Mouse (Mus musculus): Measurements from ENCODE around the gene Runx2.

The Runx2 gene

DNA sequence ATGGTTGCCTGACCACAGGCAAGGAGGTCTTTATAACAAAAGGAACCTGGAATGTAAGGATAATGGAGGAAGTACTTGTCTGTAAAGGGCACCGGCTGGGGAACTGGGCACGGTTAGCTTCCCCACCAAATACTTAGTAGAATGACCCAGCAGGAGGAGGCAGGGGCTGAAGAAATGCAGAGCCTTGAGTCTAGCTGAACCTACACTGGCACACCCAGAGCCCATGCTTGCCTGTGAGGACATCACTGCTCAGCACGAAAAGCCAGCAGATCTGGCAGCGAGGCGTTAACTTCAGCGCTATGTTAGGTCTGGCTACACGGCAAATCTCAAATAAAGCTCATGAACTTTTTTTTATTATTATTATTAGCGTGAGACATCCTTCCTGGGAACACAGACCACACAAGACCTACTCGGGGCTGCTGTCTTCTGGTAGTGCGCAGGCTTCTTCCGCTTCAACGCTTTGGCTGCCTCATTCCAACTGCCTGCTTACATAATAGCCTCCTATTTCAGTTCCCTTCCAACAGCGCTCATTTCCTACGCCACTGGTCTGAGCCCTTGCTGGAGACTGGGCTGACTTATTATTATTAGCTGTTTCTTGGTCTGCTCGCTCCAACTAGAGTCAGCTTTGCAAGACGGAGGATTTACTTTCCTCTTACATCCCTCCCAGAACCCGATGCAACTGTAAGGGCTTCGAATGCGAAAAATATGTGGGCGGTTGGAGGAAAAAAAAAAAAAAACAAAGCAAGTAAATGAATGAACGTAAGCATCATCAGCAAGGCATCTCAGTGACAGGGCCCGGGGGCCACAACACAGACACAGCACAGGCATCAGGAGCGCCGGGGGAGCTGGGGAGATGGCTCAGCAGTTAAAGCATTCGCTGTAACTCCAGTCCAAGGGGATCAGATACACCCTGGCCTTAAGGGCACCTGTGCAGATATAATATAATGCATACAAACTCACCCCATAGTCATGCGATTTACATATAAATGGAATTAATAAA is 200.6 kb downstream of the Runx2 start:
- DNase-seq = peak; percentile 52 to 70

DNA sequence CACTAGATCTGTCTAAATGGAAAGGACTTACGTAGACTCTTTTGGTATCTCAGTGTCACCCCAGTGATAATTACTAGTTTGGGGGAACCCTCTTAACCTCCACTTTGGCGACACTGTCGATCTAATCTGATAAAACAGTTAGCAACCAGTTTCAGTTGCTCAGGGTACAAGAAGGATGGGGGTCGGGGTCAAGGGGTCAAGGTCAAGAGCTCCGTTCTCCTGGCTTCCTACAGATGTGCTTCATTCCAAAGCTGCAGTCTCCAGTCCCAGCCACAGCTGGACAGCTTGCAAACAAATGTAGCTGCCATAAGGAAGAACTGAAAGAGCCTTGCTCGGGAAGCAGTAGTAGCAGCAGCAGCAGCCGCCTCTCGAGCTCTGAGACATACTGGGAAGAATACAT is 202.0 kb downstream of the Runx2 start:
- DNase-seq = peak in 1 of 2 experiments; percentile 29

GRCm38 (mm10) chr17:44612002-44612401 is 202.6 kb downstream of the Runx2 start:
- no peak for DNase-seq

GRCm38 (mm10) chr17:44611543-44611942 is 203.1 kb downstream of the Runx2 start:
- no peak for DNase-seq

- DNase-seq = no peak
Observed at GRCm38 (mm10) chr17:44610828-44611227, 203.8 kb downstream of the Runx2 start.

GRCm38 (mm10) chr17:44609897-44610641 is 204.5 kb downstream of the Runx2 start:
- DNase-seq = no peak

DNA sequence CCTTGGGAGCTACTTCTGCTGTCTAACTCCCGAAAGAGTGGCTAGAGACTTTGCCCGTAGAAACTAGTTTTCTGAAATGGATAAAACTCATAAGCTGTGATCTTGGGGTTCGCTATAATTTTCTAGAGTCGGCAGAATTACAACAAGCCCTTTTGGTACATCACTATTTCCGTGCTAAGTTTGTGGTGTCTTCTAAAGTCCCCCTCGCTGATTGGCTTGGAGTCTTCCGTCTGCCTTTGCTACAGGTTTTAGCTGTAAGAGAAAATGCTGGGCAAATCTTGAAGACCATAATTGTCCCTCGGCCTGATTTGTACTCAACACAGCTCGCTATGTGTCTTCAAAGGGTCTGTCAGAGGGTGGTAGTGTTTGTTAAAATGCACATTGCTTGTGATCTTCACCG is 205.2 kb downstream of the Runx2 start:
- DNase-seq = no peak

GRCm38 (mm10) chr17:44608907-44609306 is 205.7 kb downstream of the Runx2 start:
- DNase-seq = no peak

DNA sequence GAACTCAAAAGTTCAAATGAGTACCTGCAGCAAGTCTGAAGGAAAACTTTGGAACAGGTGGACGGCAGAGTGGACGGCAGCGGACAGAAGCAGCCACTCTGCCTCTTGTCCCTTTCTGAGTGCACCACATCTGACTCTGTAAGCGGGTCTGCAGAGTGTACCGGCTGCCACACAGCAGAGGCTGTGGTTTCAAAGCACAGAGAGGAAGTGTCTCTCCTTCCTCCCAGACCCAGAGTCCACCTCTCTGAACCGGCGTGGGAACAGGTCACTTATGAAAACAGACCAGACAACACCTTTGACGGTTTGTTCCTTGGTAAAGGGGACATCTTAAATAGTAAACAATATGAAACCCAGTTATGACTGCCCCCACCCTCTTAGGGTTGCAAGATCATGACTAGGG is 207.2 kb downstream of the Runx2 start:
- no peak for DNase-seq

- no peak for DNase-seq
Observed at GRCm38 (mm10) chr17:44606245-44606644, 208.4 kb downstream of the Runx2 start.

DNA sequence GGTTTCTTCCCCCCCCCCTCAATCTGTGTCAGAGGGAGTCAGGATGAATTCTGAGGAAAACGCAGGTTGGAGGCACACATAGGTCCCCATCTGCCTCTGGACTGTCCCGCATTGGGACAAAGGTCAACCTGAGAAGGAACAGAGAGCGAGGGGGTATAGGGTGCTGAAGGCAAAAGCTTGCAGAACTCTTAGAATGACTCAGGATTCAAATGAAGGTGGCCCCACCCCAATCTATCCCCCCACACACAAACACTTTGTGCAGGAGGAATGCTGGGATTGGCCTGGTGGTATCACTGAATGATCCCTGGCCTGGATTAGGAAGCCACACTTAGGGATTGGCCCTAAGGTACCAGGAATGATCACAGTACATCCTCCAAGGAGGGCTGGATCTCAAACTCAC is 208.8 kb downstream of the Runx2 start:
- DNase-seq = no peak

- DNase-seq = no peak
Observed at GRCm38 (mm10) chr17:44603170-44603569, 211.4 kb downstream of the Runx2 start.

DNA sequence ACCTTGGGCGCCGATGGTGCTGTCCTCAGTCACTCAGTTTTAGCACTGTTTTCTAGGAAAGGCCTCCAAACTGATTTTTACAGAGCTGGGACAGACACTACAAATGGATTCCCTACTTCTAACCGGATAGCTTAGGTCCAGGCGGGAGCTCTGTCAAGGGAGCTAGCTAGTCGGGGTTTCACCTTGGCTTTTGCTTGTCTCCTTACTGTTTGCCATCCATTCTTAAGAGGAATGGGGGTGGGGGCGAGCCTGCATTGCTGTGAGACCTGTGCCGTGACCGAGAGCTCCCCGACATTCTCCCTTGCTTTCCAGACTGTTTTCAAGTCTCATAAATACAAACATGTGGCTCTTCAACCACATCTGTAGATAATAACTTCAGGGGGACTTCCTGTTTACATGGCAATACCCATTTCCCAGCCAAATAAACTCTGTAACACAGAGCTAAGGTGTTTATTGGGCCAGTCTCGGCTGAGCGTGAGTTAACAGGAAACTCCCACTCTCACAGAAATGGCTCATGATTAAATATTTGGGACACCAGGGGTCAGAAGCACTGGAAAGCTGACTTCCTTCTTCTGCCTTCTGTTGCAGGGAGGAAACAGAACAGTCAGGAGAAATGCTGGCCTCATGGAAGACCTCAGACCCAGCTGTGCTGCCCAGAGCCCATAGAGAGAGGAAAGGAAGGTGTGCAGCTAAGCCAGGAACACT is 213.1 kb downstream of the Runx2 start:
- DNase-seq = peak in 1 of 2 experiments; percentile 18

GRCm38 (mm10) chr17:44599856-44600255 is 214.7 kb downstream of the Runx2 start:
- DNase-seq = no peak

DNA sequence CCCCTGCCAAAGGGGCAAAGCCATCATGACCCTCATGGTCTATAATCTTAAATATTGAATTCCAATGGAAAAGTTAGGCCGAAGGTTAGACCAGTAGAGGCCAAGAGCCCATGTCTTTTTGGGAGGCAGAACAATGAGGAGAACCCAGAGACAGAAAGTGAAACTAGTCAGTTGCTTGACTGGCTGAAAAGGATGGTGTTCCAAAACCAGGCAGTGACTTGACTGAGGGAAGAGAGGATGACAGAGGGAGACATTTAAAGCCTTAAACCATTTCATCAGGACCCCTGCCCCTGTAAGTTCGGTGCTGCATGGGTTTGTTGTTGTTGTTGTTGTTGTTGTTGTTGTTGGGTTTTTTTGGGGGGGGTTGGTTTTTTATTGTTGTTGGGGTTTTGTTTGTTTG is 215.5 kb downstream of the Runx2 start:
- DNase-seq = no peak

GRCm38 (mm10) chr17:44597918-44598504 is 216.6 kb downstream of the Runx2 start:
- peak in 1 of 2 experiments; percentile 49 for DNase-seq

- no peak for DNase-seq
Observed at GRCm38 (mm10) chr17:44592737-44593090, 221.9 kb downstream of the Runx2 start.

- no peak for DNase-seq
Observed at GRCm38 (mm10) chr17:44592067-44592736, 222.4 kb downstream of the Runx2 start.

DNA sequence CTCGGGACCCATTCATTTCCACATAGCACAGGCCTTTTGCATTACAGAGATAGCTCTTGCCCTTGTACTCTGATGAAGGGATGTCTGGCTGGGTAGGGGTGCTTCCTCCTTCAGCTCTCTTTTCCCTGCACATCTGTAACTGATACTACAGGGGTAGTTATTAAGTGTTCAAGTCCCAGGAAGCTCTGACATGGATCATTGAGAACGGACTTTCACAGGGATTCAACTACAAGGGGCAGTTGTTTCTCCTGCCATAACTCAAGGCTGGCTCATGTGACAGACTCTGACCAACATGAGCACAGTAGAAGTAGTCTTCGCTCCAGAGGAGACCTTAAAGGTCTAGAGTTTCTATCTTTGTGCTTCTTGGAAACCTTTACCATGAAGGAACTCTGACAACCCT is 226.1 kb downstream of the Runx2 start:
- no peak for DNase-seq

DNA sequence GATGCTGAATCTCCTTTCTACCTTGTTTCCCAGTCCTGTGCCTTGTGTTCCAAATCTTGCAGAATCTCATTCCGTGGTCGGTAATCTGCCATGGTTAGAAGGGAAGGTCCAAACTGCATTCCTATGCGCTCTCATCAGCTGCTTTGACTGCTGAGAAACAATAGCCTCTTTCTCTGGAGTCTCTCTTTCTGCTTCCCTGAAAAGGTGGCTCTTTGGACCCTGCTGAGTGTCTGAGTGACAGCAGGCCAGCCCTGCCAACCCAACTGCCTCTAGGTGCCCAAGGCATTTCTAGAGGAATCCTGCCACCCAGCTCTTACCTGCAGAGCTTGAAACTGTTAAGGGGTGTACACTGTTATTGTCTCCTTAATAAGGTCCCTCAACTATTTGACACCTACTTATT is 226.6 kb downstream of the Runx2 start:
- no peak for DNase-seq

GRCm38 (mm10) chr17:44586196-44586595 is 228.4 kb downstream of the Runx2 start:
- no peak for DNase-seq

GRCm38 (mm10) chr17:44584781-44585180 is 229.8 kb downstream of the Runx2 start:
- no peak for DNase-seq

Measured in kidney, postnatal 25 days (tissue).